Mouse (Mus musculus) CH12.LX (cell line): ENCODE measurements around the gene Asl. TPM values are rescaled to one million over a fixed set of nuclear protein-coding genes. Genes with fewer than 3 reads are reported as not detected.

Source experiments
- DNase-seq: peaks from one replicate; pipeline ENCODE4 v3.0.0-alpha.2; 2013; ENCODE audit errors: extremely low read depth
- H3K27ac ChIP-seq: 2 replicates; pipeline ENCODE4 v1.5.1; 2012; ENCODE audit warnings: low read depth, mild to moderate bottlenecking, control low read depth, moderate library complexity; ENCODE audit not compliant: insufficient read depth
- H3K27me3 ChIP-seq: replicated peaks from 2 replicates; pipeline ENCODE3; 2012; ENCODE audit warnings: inconsistent platforms
- H3K36me3 ChIP-seq, 2 experiments: replicated peaks in 1 of 2; 2 replicates each; pipeline versions ENCODE3 to v1.6.1; 2012; ENCODE audit warnings: inconsistent platforms in 1 of 2, low read length in 1 of 2, mild to moderate bottlenecking in 1 of 2, mixed read lengths in 1 of 2, moderate library complexity in 1 of 2; ENCODE audit not compliant: control insufficient read depth in 1 of 2, insufficient read depth in 1 of 2
- H3K4me1 ChIP-seq, 2 experiments: 2 replicates each; pipeline ENCODE4 v1.6.1; 2012; ENCODE audit warnings: inconsistent platforms in 1 of 2, moderate library complexity in 1 of 2; ENCODE audit not compliant: insufficient read depth in 2 of 2, control insufficient read depth in 1 of 2
- H3K4me2 ChIP-seq: 2 replicates; pipeline ENCODE4 v1.6.1; 2012; ENCODE audit warnings: low read depth, mild to moderate bottlenecking, control low read depth; ENCODE audit not compliant: poor library complexity, insufficient read depth, severe bottlenecking
- H3K4me3 ChIP-seq, 3 experiments: fragments of 150-350 bp in 1 of 3; sonication (generic) in 1 of 3; replicated peaks in 1 of 3; 2 replicates each; pipeline versions ENCODE3 to v1.5.1; 2011 to 2012; ENCODE audit warnings: low read depth in 2 of 3, low read length in 2 of 3, mild to moderate bottlenecking in 2 of 3, moderate library complexity in 2 of 3, control low read depth in 1 of 3, improper control_type of control experiment in 1 of 3, inconsistent platforms in 1 of 3, mixed read lengths in 1 of 3; ENCODE audit not compliant: poor library complexity in 1 of 3
- H3K79me2 ChIP-seq: replicated peaks from 2 replicates; pipeline ENCODE4 v1.6.1; 2012; ENCODE audit warnings: mild to moderate bottlenecking, moderate library complexity; ENCODE audit not compliant: control insufficient read depth, poor library complexity, insufficient read depth, severe bottlenecking; ENCODE audit errors: extremely low read depth
- H3K9ac ChIP-seq: 2 replicates; pipeline ENCODE4 v1.6.1; 2012; ENCODE audit warnings: low read depth, mild to moderate bottlenecking, control low read depth, moderate library complexity; ENCODE audit not compliant: insufficient read depth
- H3K9me3 ChIP-seq: replicated peaks from 2 replicates; pipeline ENCODE3; 2012; ENCODE audit warnings: low read length, inconsistent platforms, mixed read lengths
- CHD1 ChIP-seq: IDR thresholded peaks from 2 replicates; pipeline ENCODE4 v1.6.1; 2012; ENCODE audit warnings: low read depth, low read length, improper control_type of control experiment, inconsistent platforms
- CHD2 ChIP-seq: IDR thresholded peaks from 2 replicates; pipeline ENCODE4 v1.6.1; 2011; ENCODE audit warnings: low read length, improper control_type of control experiment
- E2F4 ChIP-seq: IDR thresholded peaks from 2 replicates; pipeline ENCODE4 v1.6.1; 2011; ENCODE audit warnings: low read depth, low read length, improper control_type of control experiment; ENCODE audit not compliant: insufficient replicate concordance
- ELF1 ChIP-seq: IDR thresholded peaks from 2 replicates; pipeline ENCODE4 v1.6.1; 2014; ENCODE audit warnings: low read depth, mild to moderate bottlenecking, inconsistent platforms, low read length, improper control_type of control experiment
- ETS1 ChIP-seq: conservative IDR thresholded peaks from 2 replicates; pipeline ENCODE4 v1.6.1; 2012; ENCODE audit warnings: low read depth, mild to moderate bottlenecking, inconsistent platforms, low read length, improper control_type of control experiment, moderate library complexity
- GABPA ChIP-seq: IDR thresholded peaks from 2 replicates; pipeline ENCODE4 v1.6.1; 2012; ENCODE audit warnings: low read depth, low read length, improper control_type of control experiment, inconsistent platforms; ENCODE audit not compliant: insufficient replicate concordance
- IRF4 ChIP-seq: IDR thresholded peaks from 2 replicates; pipeline ENCODE4 v1.6.1; 2014; ENCODE audit warnings: low read depth, mild to moderate bottlenecking, inconsistent platforms, low read length, improper control_type of control experiment
- JUN ChIP-seq: IDR thresholded peaks from 2 replicates; pipeline ENCODE4 v1.6.1; 2011; ENCODE audit warnings: low read depth, mild to moderate bottlenecking, low read length, improper control_type of control experiment, moderate library complexity; ENCODE audit not compliant: insufficient read depth
- MAFK ChIP-seq: IDR thresholded peaks from 2 replicates; pipeline ENCODE4 v1.6.1; 2011; ENCODE audit warnings: low read length, improper control_type of control experiment; ENCODE audit not compliant: insufficient replicate concordance
- MAZ ChIP-seq: IDR thresholded peaks from 2 replicates; pipeline ENCODE4 v1.6.1; 2012; ENCODE audit warnings: low read depth, mild to moderate bottlenecking, inconsistent platforms, low read length, improper control_type of control experiment, moderate library complexity
- MXI1 ChIP-seq: IDR thresholded peaks from 2 replicates; pipeline ENCODE4 v1.6.1; 2011; ENCODE audit warnings: mild to moderate bottlenecking, low read depth, low read length, improper control_type of control experiment
- MYC ChIP-seq: IDR thresholded peaks from 2 replicates; pipeline ENCODE4 v1.6.1; 2011; ENCODE audit warnings: low read depth, mild to moderate bottlenecking, improper control_type of control experiment, low read length
- PAX5 ChIP-seq: IDR thresholded peaks from 2 replicates; pipeline ENCODE4 v1.6.1; 2012; ENCODE audit warnings: low read length, inconsistent platforms, mixed read lengths
- POLR2AphosphoS2 ChIP-seq: IDR thresholded peaks from 2 replicates; pipeline ENCODE4 v1.6.1; 2011; ENCODE audit warnings: low read depth, low read length, improper control_type of control experiment
- RAD21 ChIP-seq: IDR thresholded peaks from 2 replicates; pipeline ENCODE4 v1.6.1; 2011; ENCODE audit warnings: low read depth, mild to moderate bottlenecking, low read length, improper control_type of control experiment, moderate library complexity
- RCOR1 ChIP-seq: conservative IDR thresholded peaks from 2 replicates; pipeline ENCODE4 v1.6.1; 2012; ENCODE audit warnings: low read depth, mild to moderate bottlenecking, inconsistent platforms, low read length, improper control_type of control experiment
- SIN3A ChIP-seq: IDR thresholded peaks from 2 replicates; pipeline ENCODE4 v1.6.1; 2012; ENCODE audit warnings: low read length, improper control_type of control experiment, inconsistent platforms
- SMC3 ChIP-seq: IDR thresholded peaks from 2 replicates; pipeline ENCODE4 v1.6.1; 2011; ENCODE audit warnings: low read depth, low read length, improper control_type of control experiment
- TCF12 ChIP-seq: IDR thresholded peaks from 2 replicates; pipeline ENCODE4 v1.6.1; 2014; ENCODE audit warnings: low read depth, mild to moderate bottlenecking, inconsistent platforms, low read length, improper control_type of control experiment
- UBTF ChIP-seq: IDR thresholded peaks from 2 replicates; pipeline ENCODE4 v1.6.1; 2012; ENCODE audit warnings: low read depth, mild to moderate bottlenecking, inconsistent platforms, low read length, improper control_type of control experiment, moderate library complexity
- USF1 ChIP-seq: IDR thresholded peaks from 2 replicates; pipeline ENCODE4 v1.6.1; 2014; ENCODE audit warnings: low read depth, mild to moderate bottlenecking, inconsistent platforms, low read length, improper control_type of control experiment
- USF2 ChIP-seq: conservative IDR thresholded peaks from 2 replicates; pipeline ENCODE4 v1.6.1; 2011; ENCODE audit warnings: low read depth, low read length, improper control_type of control experiment
- ZC3H11A ChIP-seq: IDR thresholded peaks from 2 replicates; pipeline ENCODE4 v1.6.1; 2012; ENCODE audit warnings: low read depth, mild to moderate bottlenecking, inconsistent platforms, low read length, improper control_type of control experiment
- ZKSCAN1 ChIP-seq: IDR thresholded peaks from 2 replicates; pipeline ENCODE4 v1.6.1; 2012; ENCODE audit warnings: low read depth, inconsistent platforms, low read length, improper control_type of control experiment, borderline replicate concordance
- ZMIZ1 ChIP-seq: IDR thresholded peaks from 2 replicates; pipeline ENCODE4 v1.6.1; 2012; ENCODE audit warnings: low read depth, mild to moderate bottlenecking, inconsistent platforms, low read length, improper control_type of control experiment
- dilution Hi-C: fragments of 300-500 bp; cut with MboI; formaldehyde crosslinking; loops from 2 replicates; pipeline ENCODE4 v1.14.3; 2020; ENCODE audit warnings: low sequenced_read_pairs; ENCODE audit not compliant: extremely low pct_unique_long_range_greater_than_20kb, extremely low pct_ligation_motif_present
- in situ Hi-C: fragments of 300-500 bp; cut with MboI; formaldehyde crosslinking; loops from 3 replicates; pipeline ENCODE4 v1.14.3; 2019; ENCODE audit warnings: low sequenced_read_pairs, low pct_ligation_motif_present, low pct_unique_long_range_greater_than_20kb, mixed read lengths
- polyA plus RNA-seq: library from polyadenylated mRNA; unstranded; fragments of >175 nt; gene quantifications from 2 replicates; pipeline ENCODE4 v1.2.1, GENCODE M21; 2012; ENCODE audit warnings: low read depth; ENCODE audit not compliant: insufficient read length
- total RNA-seq, 2 experiments: library from RNA; depleted of rRNA; stranded (reverse); fragments of 300-350 nt in 1 of 2; fragments of >200 nt in 1 of 2; gene quantifications; 2 replicates each; pipeline ENCODE4 v1.2.3; 2012 to 2014

Gene Asl
- total and polyA plus RNA-seq, 3 experiments = 44.8 to 70.4 (median 61.0) TPM

DNA sequence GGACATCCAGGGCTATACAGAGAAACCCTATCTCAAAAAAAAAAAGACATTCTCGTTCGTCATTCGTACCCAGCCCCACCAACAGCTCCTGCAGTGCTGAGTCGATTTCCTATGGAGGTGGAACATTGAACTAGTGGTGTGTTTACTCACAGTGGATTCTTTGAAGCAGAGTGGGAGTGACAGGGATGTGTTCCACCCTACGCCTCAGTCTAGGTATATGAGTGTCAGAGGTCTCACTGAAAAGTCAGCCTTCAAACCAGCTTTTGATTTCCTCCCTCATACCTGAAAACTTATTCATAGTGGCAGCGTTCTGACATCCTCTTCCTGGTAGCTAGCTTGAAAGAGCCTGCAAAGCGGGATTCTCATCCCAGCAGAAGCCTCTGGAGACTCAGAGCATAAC is 60.6 kb downstream of the Asl start:
- TF ChIP-seq RCOR1 (no peak), USF2 (no peak), JUN (no peak), TCF12 (no peak), MAFK (no peak), CHD1 (no peak)
- TF ChIP-seq, all 38 proteins: peak for 0
- H3K36me3 ChIP-seq = peaks cover 4 to 29% of the 10 kb centered on the region in 2 experiments
- H3K79me2 ChIP-seq = no peaks in the 10 kb centered on the region
- H3K4me3 ChIP-seq = no peak overlapping the region
- H3K4me2 ChIP-seq = no peak overlapping the region
- H3K27ac ChIP-seq = no peak overlapping the region
- in situ Hi-C loops = no loop called here
- dilution Hi-C loops = no loop called here
- no peaks in the 10 kb centered on the region for H3K27me3 ChIP-seq
- no peaks in the 10 kb centered on the region for H3K4me1 ChIP-seq
- H3K9me3 ChIP-seq = no peaks in the 10 kb centered on the region
- H3K9ac ChIP-seq = no peak overlapping the region
- no peak for DNase-seq

DNA sequence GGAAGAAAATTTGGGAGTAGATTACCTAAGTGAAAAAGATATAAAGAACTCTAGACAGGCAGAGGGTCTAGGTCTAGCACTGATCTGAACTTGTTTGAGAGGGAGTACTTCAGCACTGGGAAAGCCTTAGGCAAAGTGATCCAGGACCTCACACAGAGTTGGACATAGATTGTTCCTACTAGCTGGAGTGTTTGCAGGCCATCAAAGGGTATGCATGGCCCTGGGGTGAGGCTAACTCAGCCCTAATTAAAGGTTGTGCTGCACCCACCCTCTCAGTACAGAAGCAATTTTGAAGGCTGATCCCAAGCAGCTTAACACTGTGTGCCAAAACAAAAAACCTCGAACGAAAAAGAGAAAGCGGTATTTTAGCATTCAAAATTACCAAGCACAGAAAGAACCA is 62.6 kb downstream of the Asl start:
- TF ChIP-seq RAD21 (no peak), SMC3 (no peak), USF2 (no peak), USF1 (no peak), MAZ (no peak), GABPA (no peak), ELF1 (no peak), ZKSCAN1 (no peak), MXI1 (no peak)
- H3K4me1 ChIP-seq = no peaks in the 10 kb centered on the region
- dilution Hi-C loops (no loop called here), in situ Hi-C loops (no loop called here)
- H3K9ac ChIP-seq = no peak overlapping the region
- no peaks in the 10 kb centered on the region for H3K27me3 ChIP-seq
- H3K79me2 ChIP-seq = no peaks in the 10 kb centered on the region
- no peak for DNase-seq
- no peak overlapping the region for H3K4me2 ChIP-seq
- no peaks in the 10 kb centered on the region for H3K9me3 ChIP-seq
- H3K27ac ChIP-seq = no peak overlapping the region
- H3K4me3 ChIP-seq = no peak overlapping the region
- H3K36me3 ChIP-seq = peaks cover under 1 to 14% of the 10 kb centered on the region in 2 experiments

- H3K27ac ChIP-seq = no peak overlapping the region
- no peak for TF ChIP-seq CHD2
- no peak for TF ChIP-seq SMC3
- no peak for TF ChIP-seq RCOR1
- TF ChIP-seq TCF12 = no peak
- no peak for TF ChIP-seq GABPA
- TF ChIP-seq PAX5 = no peak
- no peak for TF ChIP-seq UBTF
- TF ChIP-seq E2F4 = no peak
- no peak for TF ChIP-seq IRF4
- no peak for TF ChIP-seq SIN3A
- no peak for TF ChIP-seq ELF1
- no peak for TF ChIP-seq ZMIZ1
- TF ChIP-seq MXI1 = no peak
- no peak for TF ChIP-seq POLR2AphosphoS2
- TF ChIP-seq RAD21 = no peak
- no peak for TF ChIP-seq ETS1
- no peak for TF ChIP-seq ZC3H11A
- TF ChIP-seq JUN = no peak
- no peak for TF ChIP-seq MYC
- H3K9ac ChIP-seq = no peak overlapping the region
- no peaks in the 10 kb centered on the region for H3K79me2 ChIP-seq
- in situ Hi-C loops = no loop called here
- no peak overlapping the region for H3K4me2 ChIP-seq
- peaks cover 0 to 5% of the 10 kb centered on the region in 2 experiments; a peak in 1 of 4 replicates for H3K4me1 ChIP-seq
- H3K36me3 ChIP-seq = peaks cover 0 to 20% of the 10 kb centered on the region in 2 experiments
- H3K27me3 ChIP-seq = no peaks in the 10 kb centered on the region
- no peak overlapping the region for H3K4me3 ChIP-seq
- no peak for DNase-seq
- dilution Hi-C loops = no loop called here
- H3K9me3 ChIP-seq = no peaks in the 10 kb centered on the region
These were observed 65.8 kb downstream of the Asl start for GRCm38 (mm10) chr5:129963224-129963623.
